Mouse (Mus musculus): ENCODE results near the gene Med9. TPM values are rescaled to one million over a fixed set of nuclear protein-coding genes. Genes with fewer than 3 reads are reported as not detected.

Gene Med9
- polyA plus RNA-seq, 1 experiment = 19.7 TPM

DNA sequence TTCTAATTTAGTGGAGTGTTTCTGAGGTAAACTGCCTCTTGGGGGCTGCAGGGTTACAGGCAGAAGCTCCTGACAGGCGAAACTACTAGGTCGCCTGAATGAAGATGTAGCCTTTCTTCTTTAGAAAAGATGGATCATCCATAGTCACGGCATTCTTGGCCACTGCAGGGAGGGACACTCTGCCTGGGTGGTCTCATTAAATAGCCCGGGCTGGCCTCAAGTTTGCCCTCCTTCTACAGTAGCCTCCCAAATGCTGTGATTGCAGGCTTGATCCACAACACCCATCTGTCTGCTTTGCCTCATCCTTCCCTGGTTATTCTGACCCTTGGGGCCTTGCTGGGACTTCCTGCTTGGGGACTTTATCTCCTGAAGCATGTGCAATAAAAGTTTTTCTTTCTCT is 18.0 kb upstream of the Med9 start:
- Histone ChIP-seq H3K4me3 (ENCODE audit: low read depth, low read length) (no peak overlapping the region), H3K27me3 (ENCODE audit: control insufficient read depth, insufficient read depth, low read length) (no peaks in the 10 kb centered on the region), H3K27ac (ENCODE audit: insufficient read depth, low read depth, low read length) (no peak overlapping the region), H3K4me1 (ENCODE audit: control insufficient read depth, insufficient read depth, insufficient read length, low read length) (peaks cover 31% of the 10 kb centered on the region; the same call in 1 of the 2 replicates), H3K36me3 (ENCODE audit: control insufficient read depth, insufficient read depth, low read length) (no peaks in the 10 kb centered on the region)
- WGBS = 66% methylated on average over 4 of the region's 4 CpGs
- TF ChIP-seq CTCF (IDR thresholded peaks at IDR 0.05; ENCODE audit: extremely low read depth, insufficient read length, insufficient replicate concordance, low read depth, low read length) (no peak), POLR2A (IDR thresholded peaks at IDR 0.05; ENCODE audit: low read depth, low read length) (no peak)

DNA sequence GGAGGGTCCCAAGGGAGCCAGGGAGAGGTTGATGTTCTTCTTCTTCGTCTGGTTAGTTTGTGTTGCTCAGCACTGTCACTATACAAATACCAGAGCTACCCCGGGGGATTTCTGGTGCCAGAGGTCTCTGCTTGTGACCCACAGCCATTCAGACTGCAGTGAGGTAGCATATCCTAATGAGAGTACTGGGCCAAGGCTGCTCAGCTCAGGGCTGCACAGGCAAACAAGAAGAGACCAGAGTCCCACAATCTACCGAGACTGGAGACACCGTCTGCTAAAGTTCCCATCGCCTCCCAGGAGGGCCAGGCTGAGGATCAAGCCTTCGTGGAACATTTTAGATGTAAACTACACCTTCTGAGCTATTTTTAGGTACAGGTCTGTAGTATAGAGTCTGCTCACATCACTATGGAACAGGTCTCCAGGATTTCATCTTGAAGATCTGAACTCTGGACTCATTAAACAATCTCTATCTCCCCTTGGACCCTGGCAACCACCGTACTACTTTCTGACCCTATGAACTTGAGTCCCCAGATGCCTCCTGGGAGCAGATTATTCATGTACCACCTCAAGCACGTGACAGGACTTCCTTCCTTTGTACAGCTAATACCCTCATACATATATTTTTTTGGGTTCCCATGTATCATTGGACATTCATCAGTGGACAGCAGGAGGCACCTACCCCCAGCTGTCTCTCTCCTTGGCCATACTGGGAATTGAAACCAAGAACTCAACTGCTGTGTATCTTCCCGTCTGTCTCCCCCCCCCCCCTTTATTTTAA is 15.3 kb upstream of the Med9 start:
- WGBS = 19% methylated on average over 9 of the region's 9 CpGs
- TF ChIP-seq CTCF (IDR thresholded peaks at IDR 0.05; ENCODE audit: extremely low read depth, insufficient read length, insufficient replicate concordance, low read depth, low read length) = no peak
- TF ChIP-seq POLR2A (IDR thresholded peaks at IDR 0.05; ENCODE audit: low read depth, low read length) = no peak
- peak overlapping the region; percentile 77 for H3K27ac ChIP-seq (ENCODE audit: insufficient read depth, low read depth, low read length)
- H3K4me1 ChIP-seq (ENCODE audit: control insufficient read depth, insufficient read depth, insufficient read length, low read length) = peaks cover 31% of the 10 kb centered on the region; the same call in 1 of the 2 replicates
- H3K27me3 ChIP-seq (ENCODE audit: control insufficient read depth, insufficient read depth, low read length) = no peaks in the 10 kb centered on the region
- H3K4me3 ChIP-seq (ENCODE audit: low read depth, low read length) = no peak overlapping the region
- H3K36me3 ChIP-seq (ENCODE audit: control insufficient read depth, insufficient read depth, low read length) = no peaks in the 10 kb centered on the region

DNA sequence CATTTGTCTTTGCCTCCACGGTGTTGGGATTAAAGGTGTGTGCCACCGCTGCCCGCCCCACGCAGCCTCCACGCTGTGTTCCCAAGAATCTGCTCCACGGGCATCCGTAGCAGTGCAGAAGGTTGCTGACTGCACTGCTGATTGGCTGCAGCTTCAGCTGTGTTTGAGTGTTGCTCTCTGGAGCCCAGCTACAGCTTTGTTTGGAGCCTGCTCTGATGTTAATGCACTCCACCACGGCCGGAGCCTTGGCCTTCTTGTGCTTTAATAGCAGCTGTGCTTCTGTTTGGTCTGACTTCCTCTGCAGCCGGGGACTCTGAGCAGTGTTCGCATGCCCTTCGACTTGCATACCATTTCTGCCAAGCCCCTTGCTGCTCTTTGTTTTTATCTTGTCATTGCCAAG is 14.1 kb upstream of the Med9 start:
- WGBS = 74% methylated on average over 12 of the region's 12 CpGs
- TF ChIP-seq POLR2A (IDR thresholded peaks at IDR 0.05; ENCODE audit: low read depth, low read length) (no peak), CTCF (IDR thresholded peaks at IDR 0.05; ENCODE audit: extremely low read depth, insufficient read length, insufficient replicate concordance, low read depth, low read length) (no peak)
- no peak overlapping the region for H3K27ac ChIP-seq (ENCODE audit: insufficient read depth, low read depth, low read length)

DNA sequence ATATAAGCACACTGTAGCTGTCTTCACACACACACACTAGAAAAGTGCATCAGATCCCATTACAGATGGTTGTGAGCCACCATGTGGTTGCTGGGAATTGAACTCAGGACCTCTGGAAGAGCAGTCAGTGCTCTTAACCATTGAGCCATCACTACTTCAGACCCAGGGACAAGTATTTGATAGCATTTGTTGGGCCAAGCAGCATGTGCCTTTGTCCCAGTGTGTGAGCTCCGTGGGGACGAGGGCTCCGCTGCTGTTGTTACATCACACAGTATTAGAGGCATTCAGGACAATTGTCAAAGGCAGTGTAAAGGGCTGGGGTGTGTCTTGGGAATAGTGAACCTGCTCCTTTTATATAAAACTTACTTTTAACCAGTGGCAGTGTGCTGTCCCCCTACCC is 11.0 kb upstream of the Med9 start:
- no peaks in the 10 kb centered on the region for H3K36me3 ChIP-seq (ENCODE audit: control insufficient read depth, insufficient read depth, low read length)
- H3K27ac ChIP-seq (ENCODE audit: insufficient read depth, low read depth, low read length) = no peak overlapping the region
- peaks cover 39% of the 10 kb centered on the region for H3K4me1 ChIP-seq (ENCODE audit: control insufficient read depth, insufficient read depth, insufficient read length, low read length)
- no peak for TF ChIP-seq POLR2A (IDR thresholded peaks at IDR 0.05; ENCODE audit: low read depth, low read length)
- TF ChIP-seq CTCF (IDR thresholded peaks at IDR 0.05; ENCODE audit: extremely low read depth, insufficient read length, insufficient replicate concordance, low read depth, low read length) = no peak
- H3K4me3 ChIP-seq (ENCODE audit: low read depth, low read length) = no peak overlapping the region
- 97% methylated on average over 3 of the region's 3 CpGs for WGBS
- H3K27me3 ChIP-seq (ENCODE audit: control insufficient read depth, insufficient read depth, low read length) = no peaks in the 10 kb centered on the region

More for the DNA sequence above, 14.1 kb upstream of the Med9 start:
- peaks cover 31% of the 10 kb centered on the region; the same call in 1 of the 2 replicates for H3K4me1 ChIP-seq (ENCODE audit: control insufficient read depth, insufficient read depth, insufficient read length, low read length)
- no peak overlapping the region for H3K4me3 ChIP-seq (ENCODE audit: low read depth, low read length)
- H3K27me3 ChIP-seq (ENCODE audit: control insufficient read depth, insufficient read depth, low read length) = no peaks in the 10 kb centered on the region
- no peaks in the 10 kb centered on the region for H3K36me3 ChIP-seq (ENCODE audit: control insufficient read depth, insufficient read depth, low read length)

DNA sequence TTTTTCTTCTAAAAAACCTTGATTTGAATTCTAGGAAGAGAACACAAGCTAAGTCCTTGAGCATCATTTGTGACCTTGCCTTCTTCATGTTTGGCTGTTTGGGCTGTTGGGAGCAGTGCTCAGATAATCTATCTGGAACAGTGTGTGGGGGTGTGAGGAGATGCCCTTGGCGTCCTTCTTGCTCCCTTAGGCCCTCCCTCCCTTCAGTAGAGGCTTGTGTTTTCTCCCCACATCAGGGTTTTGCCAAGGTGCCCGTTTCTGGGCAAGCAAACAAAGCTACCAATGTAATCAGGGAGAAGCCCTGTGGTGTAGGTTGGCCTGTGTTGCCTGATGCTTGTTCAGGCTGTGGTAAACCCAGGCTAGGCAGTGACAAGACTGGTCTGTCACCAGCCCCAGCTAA is 10.4 kb upstream of the Med9 start:
- WGBS = 48% methylated on average over 2 of the region's 2 CpGs
- H3K27me3 ChIP-seq (ENCODE audit: control insufficient read depth, insufficient read depth, low read length) = no peaks in the 10 kb centered on the region
- no peaks in the 10 kb centered on the region for H3K36me3 ChIP-seq (ENCODE audit: control insufficient read depth, insufficient read depth, low read length)
- TF ChIP-seq POLR2A (IDR thresholded peaks at IDR 0.05; ENCODE audit: low read depth, low read length) (no peak), CTCF (IDR thresholded peaks at IDR 0.05; ENCODE audit: extremely low read depth, insufficient read length, insufficient replicate concordance, low read depth, low read length) (no peak)
- H3K4me3 ChIP-seq (ENCODE audit: low read depth, low read length) = no peak overlapping the region
- no peak overlapping the region for H3K27ac ChIP-seq (ENCODE audit: insufficient read depth, low read depth, low read length)
- H3K4me1 ChIP-seq (ENCODE audit: control insufficient read depth, insufficient read depth, insufficient read length, low read length) = peaks cover 39% of the 10 kb centered on the region

DNA sequence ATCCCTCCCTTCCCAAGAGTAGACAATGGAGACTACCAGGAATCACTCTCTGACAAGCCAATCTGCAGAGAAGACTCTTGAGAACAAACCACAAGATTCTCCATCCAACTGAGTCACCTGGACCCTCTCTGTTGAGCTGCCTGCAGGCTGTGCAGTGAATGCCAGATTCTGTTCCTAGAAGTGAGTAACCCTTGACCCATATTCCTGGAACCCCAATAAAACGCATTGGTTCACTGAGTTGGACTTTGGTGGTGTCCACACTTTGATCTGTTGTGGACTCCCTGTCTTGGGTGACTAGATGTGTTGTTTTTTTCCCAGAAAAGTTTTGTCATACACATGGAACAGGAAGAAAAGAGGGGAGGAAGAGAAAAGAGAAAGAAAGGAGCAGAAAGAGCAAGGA is 8.2 kb upstream of the Med9 start:
- H3K4me1 ChIP-seq (ENCODE audit: control insufficient read depth, insufficient read depth, insufficient read length, low read length) = peaks cover 33% of the 10 kb centered on the region

DNA sequence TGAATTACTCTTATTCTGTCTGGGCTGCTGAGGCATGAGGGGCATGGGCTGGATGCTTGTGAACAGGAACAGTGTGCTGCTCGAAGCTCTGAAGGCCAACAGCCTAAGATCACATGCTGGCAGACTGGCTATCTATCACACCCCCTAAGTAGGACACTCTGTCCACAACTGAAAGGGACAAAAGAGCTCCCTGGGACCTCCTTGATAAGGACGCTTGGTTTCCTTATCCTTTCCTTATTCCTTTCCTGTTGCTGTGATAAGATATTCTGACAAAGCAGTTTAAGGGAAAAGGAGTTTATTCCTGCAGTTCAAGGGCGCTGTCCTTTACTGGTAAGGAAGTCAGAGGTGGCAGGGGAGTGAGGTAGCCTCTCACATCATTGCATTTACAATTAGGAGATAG is 7.4 kb upstream of the Med9 start:
- WGBS = 56% methylated on average over 3 of the region's 3 CpGs
- Histone ChIP-seq H3K27ac (ENCODE audit: insufficient read depth, low read depth, low read length) (peak overlapping the region; percentile 90), H3K36me3 (ENCODE audit: control insufficient read depth, insufficient read depth, low read length) (no peaks in the 10 kb centered on the region), H3K4me1 (ENCODE audit: control insufficient read depth, insufficient read depth, insufficient read length, low read length) (peaks cover 33% of the 10 kb centered on the region), H3K27me3 (ENCODE audit: control insufficient read depth, insufficient read depth, low read length) (no peaks in the 10 kb centered on the region), H3K4me3 (ENCODE audit: low read depth, low read length) (no peak overlapping the region)
- TF ChIP-seq POLR2A (IDR thresholded peaks at IDR 0.05; ENCODE audit: low read depth, low read length) (no peak), CTCF (IDR thresholded peaks at IDR 0.05; ENCODE audit: extremely low read depth, insufficient read length, insufficient replicate concordance, low read depth, low read length) (no peak)

More for the DNA sequence above, 8.2 kb upstream of the Med9 start:
- TF ChIP-seq CTCF (IDR thresholded peaks at IDR 0.05; ENCODE audit: extremely low read depth, insufficient read length, insufficient replicate concordance, low read depth, low read length) = no peak
- no peak for TF ChIP-seq POLR2A (IDR thresholded peaks at IDR 0.05; ENCODE audit: low read depth, low read length)
- Histone ChIP-seq H3K36me3 (ENCODE audit: control insufficient read depth, insufficient read depth, low read length) (no peaks in the 10 kb centered on the region), H3K27me3 (ENCODE audit: control insufficient read depth, insufficient read depth, low read length) (no peaks in the 10 kb centered on the region), H3K27ac (ENCODE audit: insufficient read depth, low read depth, low read length) (peak overlapping the region; percentile 90), H3K4me3 (ENCODE audit: low read depth, low read length) (no peak overlapping the region)
- WGBS = 24% methylated on average over 1 of the region's 1 CpGs
